Mouse (Mus musculus) c-Kit-negative CD71-positive TER-119-positive erythroid progenitor cells, embryonic 14.5 days (primary cell): ENCODE measurements around the gene Pyy.
A peak's percentile ranks its signal among the peaks of the same experiment; 100 is the strongest.

Experiments used
- DNase-seq: peaks from one replicate; pipeline ENCODE4 v3.0.0-alpha.2; 2013; ENCODE audit warnings: low read depth, low spot score

The Pyy gene

DNA sequence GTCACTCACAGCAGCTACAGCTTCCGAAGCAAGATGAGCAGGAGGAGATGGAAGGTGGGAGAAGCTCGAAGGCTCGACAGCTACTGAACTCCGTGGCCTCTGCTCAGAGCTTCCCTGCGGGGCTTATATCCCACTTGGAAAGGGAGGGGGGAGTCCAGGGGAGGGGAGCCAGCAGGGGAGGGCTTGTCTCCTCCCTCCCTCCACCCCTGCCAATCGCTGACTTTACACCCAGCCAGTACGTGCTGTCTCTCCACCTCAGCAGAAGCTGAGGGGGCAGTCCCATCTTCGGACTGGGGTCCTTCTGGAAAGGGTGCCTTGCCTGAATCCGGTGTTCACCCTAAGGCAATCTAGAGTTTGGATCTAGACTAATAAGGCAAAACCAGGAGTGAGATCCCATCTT, at the start of gene Pyy:
Gene Pyy, minus strand, starts transcription at position 101 of the 400 bp plus-strand sequence.
- DNase-seq = no peak

DNA sequence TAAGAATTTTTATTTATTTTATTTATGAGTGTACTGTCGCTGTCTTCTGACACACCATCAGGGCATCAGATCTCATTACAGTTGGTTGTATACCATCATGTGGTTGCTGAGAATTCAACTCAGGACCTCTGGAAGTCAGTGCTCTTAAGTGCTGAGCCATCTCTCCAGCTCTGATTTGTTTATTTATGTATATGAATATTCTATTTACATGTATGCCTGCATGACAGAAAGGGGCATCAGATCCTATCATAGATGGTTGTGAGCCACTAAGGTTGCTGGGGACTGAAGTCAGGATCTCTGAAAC, 49.1 kb upstream of the Pyy start:
- DNase-seq = no peak

GRCm38 (mm10) chr11:102156039-102156785, 48.6 kb upstream of the Pyy start, which contains the start of gene Tmem101:
Tmem101 (minus strand) TSS chr11:102156404.
- peak; percentile 78 for DNase-seq

DNA sequence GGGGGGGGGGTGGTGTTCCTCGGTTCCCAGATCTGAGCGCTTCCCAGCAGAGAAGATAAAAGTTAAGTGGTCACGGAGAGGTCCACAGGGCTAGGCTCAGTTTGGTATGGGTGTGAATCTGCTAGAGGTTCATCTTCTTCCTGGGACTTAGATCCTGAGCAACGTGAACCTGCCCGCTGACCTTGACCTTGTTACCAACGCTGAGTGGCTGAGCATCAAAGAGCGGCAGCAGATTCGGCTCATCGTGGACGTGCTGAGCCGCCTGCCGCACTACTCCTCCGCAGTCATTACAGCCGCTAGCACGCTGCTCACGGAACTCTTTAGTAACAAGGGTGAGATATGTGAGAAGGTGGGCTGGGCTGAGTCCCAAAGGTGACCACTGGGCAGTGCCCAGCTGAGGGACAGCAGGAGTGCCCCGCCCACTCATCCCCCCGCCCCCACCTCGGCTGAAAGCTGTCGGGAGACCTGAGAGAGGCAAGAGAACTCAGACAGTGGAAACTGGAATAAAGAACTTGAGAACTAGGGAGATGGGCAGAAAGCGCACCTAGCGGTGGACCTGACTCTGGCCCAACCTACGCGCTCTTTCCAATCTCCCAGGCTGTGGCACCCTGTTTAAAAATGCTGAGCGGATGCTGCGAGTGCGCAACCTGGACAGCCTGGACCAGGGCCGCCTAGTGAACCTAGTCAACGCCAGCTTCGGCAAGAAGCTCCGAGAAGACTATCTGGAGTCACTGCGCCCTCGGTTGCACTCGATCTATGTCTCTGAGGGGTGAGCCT, 39.8 kb upstream of the Pyy start:
- DNase-seq = no peak

- DNase-seq = no peak
Measured at GRCm38 (mm10) chr11:102146531-102146930, 38.9 kb upstream of the Pyy start.

GRCm38 (mm10) chr11:102146005-102146404, 38.4 kb upstream of the Pyy start:
- no peak for DNase-seq

GRCm38 (mm10) chr11:102145471-102146001, 37.9 kb upstream of the Pyy start, which contains the start of gene Nags:
Nags (plus strand) TSS chr11:102145513.
- no peak for DNase-seq

- no peak for DNase-seq
Measured at GRCm38 (mm10) chr11:102144957-102145470, 37.4 kb upstream of the Pyy start.

- DNase-seq = no peak
Measured at GRCm38 (mm10) chr11:102142355-102142754, 34.7 kb upstream of the Pyy start.

DNA sequence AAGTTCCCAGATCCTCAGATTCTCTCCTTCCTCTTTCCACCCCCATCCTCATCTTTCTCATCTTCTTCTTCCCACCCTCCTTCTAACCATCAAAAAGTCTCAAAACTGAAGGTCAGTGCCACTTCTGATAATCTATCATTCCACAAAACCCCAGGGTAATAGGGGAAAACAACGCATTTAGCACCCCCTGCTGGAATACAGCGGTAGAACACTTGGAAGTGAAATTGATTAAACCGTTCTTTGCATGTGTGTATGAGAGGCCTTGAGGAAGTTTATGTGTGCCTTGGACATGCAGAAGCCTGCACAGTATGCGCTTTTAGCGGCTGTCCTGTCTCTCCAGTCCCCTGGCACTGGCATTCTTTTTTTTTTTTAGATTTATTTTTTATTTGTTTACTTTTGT, 32.9 kb upstream of the Pyy start:
- peak; percentile 53 for DNase-seq

GRCm38 (mm10) chr11:102138447-102138740, 30.8 kb upstream of the Pyy start:
- DNase-seq = peak; percentile 40

DNA sequence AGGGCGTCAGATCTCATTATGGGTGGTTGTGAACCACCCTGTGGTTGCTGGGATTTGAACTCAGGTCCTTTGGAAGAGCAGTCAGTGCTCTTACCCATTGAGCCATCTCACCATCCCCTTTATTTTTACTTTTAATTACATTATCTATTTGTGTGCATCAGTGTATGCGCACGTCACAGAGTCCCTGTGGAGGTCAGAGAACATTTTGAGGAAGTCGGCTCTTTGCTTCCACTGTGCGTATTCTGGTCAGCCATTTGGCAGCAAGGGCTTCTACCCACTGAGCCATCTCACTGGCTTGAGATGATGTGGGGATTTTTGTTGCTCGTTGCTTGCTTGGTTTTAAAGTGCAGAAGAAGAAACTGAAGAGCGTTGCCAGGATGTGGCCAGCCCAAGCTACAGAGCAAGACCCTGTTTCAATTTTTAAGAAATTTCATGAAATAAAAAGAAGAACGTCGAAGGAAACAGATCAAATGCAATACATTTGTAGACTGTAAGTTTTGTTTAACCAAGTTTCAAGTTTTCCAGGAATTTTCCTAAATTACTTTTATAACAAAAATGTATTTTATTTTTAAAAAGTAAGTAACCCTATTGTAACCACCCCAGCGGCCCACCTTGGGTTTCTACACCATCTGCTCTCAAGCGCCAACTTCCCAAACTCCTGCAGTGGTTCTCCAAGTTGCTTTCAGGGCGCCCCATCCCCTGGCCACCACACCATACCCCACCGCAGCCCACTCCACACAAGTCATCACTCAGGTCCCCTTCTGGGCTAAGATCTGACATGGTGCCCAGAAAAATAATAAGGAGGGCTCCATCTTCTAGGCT, 30.2 kb upstream of the Pyy start:
- no peak for DNase-seq

DNA sequence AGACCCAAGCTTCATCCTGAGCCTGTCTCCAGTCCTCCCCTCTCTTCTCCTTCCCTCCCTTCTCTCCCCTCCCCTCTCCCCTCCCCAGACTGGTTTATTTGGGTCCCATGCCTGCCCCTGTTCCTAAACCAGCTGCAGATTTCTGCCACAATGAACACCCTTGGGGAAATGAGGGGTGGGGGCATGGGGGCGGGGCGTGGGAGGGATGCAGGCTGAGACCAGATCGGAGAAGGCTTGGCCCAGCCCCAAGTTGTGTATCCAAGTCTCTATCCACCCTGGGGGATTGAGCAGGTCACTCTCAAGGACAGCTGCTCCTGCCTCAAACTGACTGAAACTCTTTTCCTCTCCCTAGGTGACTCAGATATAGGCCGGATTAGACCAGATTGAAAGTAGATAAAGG, 26.9 kb upstream of the Pyy start:
- no peak for DNase-seq

- peak; percentile 46 for DNase-seq
Measured at GRCm38 (mm10) chr11:102117386-102117785, 9.8 kb upstream of the Pyy start.

DNA sequence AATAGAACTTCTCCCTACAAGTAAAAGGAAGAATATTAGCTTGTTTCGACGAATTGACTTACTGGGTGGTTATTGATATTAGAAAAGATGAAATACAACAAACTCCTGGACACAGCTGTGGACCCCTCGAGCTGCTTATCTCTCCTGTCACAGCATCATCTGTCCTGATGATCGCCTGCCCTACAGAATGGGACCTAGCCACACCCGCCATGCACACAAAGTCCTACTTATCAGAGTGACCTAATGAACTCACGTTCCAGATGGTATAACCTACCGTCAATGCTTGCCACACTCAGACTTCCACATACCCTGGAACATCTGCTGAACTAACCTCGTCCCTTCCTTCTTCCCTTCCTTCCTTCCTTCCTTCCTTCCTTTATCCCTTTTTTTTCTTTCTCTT, 8.6 kb upstream of the Pyy start:
- no peak for DNase-seq

DNA sequence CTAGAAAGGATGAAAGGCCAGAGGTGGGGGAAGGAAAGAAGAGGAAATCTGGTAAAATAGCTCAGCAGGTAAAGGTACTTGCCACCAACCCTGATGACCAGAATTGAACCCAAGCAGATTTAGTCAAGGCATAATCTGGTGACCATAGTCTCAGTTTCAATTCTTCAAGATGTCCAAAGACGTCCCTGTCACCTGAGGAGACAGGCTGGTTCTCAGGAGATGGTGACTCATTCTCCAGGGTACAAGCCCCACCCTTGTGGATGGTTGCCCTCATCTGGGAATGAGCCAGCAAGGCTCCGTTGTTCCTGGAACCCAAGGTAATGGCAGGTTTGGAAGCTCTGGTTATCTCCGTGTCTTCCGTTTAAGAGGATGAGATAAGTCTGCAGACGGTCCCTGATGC, 3.9 kb upstream of the Pyy start:
- DNase-seq = no peak

- DNase-seq = no peak
Measured at GRCm38 (mm10) chr11:102106911-102107310, 721 bp downstream of the Pyy start.

DNA sequence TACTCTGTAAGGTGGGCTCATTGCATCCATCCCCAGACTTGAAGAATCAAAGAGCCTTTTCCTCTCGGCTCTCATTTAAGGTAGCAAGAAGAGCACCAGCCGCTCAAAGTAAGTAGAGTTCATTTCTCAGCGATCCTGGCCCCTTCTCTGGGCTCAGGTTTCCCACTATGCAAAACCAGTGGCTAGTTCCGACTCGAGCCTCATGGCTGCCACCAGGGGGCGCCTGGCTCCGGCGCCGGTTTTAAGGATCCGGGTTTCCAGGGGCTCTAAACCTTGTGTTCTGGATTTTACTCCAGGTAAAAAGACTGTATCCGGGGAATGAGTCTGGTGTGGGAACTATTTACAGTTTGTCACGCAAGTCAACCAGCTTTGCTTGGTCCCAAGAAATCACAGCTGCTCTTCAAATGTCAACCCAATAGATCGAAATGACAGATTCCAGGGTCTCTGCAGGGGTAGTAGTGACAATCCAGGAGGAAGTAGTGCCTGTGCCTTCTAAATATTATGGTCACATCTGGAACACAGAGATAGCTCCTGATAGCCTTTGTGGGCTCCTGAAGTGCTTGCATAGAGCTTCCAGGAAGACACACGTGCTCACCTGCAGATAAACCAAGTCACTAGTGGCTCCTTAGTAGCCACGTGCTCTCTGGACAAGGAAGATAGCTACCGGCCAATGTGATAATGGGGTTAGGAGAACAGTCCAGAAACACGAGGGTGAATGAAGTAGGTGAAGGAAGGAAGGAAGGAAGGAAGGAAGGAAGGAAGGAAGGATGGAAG, 5.0 kb downstream of the Pyy start:
- peak; percentile 50 for DNase-seq

DNA sequence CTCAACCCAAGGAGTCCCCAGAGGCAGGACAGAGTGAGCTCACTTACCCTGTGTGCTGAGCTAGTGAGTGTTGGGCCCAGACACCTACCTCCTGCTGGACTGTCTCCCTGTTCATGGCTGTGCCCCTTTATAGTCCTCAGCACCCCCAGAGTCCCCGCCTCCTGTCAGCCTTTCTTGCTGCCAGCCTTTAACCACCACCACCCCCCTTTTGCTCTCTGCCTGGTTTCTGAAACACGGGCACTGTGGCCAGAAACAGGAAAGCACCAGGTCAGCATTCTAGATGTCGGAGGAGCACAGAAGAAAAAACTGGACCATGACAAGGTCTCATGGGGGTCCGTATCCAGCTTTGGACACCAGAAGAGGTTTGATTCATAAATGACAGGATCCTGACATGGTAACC, 6.4 kb downstream of the Pyy start, which contains the start of gene Ppy:
Gene Ppy, minus strand, starts transcription at position 101 of the 400 bp plus-strand sequence.
- DNase-seq = no peak

GRCm38 (mm10) chr11:102096887-102097391, 10.7 kb downstream of the Pyy start:
- peak; percentile 76 for DNase-seq

GRCm38 (mm10) chr11:102096446-102096845, 11.2 kb downstream of the Pyy start:
- DNase-seq = no peak
